Mouse (Mus musculus) heart, embryonic 12.5 days (tissue): ENCODE measurements around the gene Tlr13. TPM values are rescaled to one million over a fixed set of nuclear protein-coding genes. Genes with fewer than 3 reads are reported as not detected.
A peak's percentile ranks its signal among the peaks of the same experiment; 100 is the strongest.
"Not testable (repeated sequence)": the region's sequence is repeated elsewhere in the genome, so short reads cannot be mapped to it uniquely, and the experiment has no call there.

Experiments used
- ATAC-seq: fragments of 200-750 bp; cut with Nextera tagmentation; 2 replicates; pipeline ENCODE4 v1.8.0; 2017; ENCODE audit warnings: moderate TSS enrichment, moderate library complexity; ENCODE audit not compliant: insufficient number of reproducible peaks, low FRiP score
- H3K27ac ChIP-seq: fragments of 300-500 bp; sonication (generic); 2 replicates; pipeline ENCODE4 v1.5.1; 2016; ENCODE audit warnings: mild to moderate bottlenecking, moderate library complexity; ENCODE audit not compliant: poor library complexity, severe bottlenecking
- H3K27me3 ChIP-seq: fragments of 300-500 bp; sonication (generic); replicated peaks from 2 replicates; pipeline ENCODE4 v1.6.1; 2016; ENCODE audit warnings: mild to moderate bottlenecking, moderate library complexity
- H3K36me3 ChIP-seq: fragments of 300-500 bp; sonication (generic); 2 replicates; pipeline ENCODE4 v1.6.1; 2016; ENCODE audit warnings: mild to moderate bottlenecking, moderate library complexity
- H3K4me1 ChIP-seq: fragments of 300-500 bp; sonication (generic); replicated peaks from 2 replicates; pipeline ENCODE4 v1.6.1; 2016; ENCODE audit warnings: mild to moderate bottlenecking
- H3K4me2 ChIP-seq: fragments of 300-500 bp; sonication (generic); 2 replicates; pipeline ENCODE4 v1.6.1; 2016; ENCODE audit warnings: mild to moderate bottlenecking, moderate library complexity
- H3K4me3 ChIP-seq: fragments of 300-500 bp; sonication (generic); 2 replicates; pipeline ENCODE4 v1.5.1; 2016; ENCODE audit warnings: mild to moderate bottlenecking
- H3K9ac ChIP-seq: fragments of 300-500 bp; sonication (generic); 2 replicates; pipeline ENCODE4 v1.6.1; 2016; ENCODE audit warnings: mild to moderate bottlenecking, moderate library complexity
- H3K9me3 ChIP-seq: fragments of 300-500 bp; sonication (generic); replicated peaks from 2 replicates; pipeline ENCODE4 v1.6.1; 2016; ENCODE audit warnings: mild to moderate bottlenecking, moderate library complexity
- whole genome bisulfite sequencing: fragments of 180-500 bp; shearing (Covaris S2); methylation state at CpG from one replicate; pipeline ENCODE4 v1.1.7; 2016; 5-methylcytosine and 5-hydroxymethylcytosine counted together
- polyA plus RNA-seq: library from polyadenylated mRNA; unstranded; fragments of >200 nt; fragmentation: Nextera tagmentation; extraction: Ambion mirVana; gene quantifications from 2 replicates; pipeline ENCODE4 v1.2.1, GENCODE M21; 2016

Tlr13 gene
- polyA plus RNA-seq, 1 experiment from 2014 or later, result 0.49 TPM

DNA sequence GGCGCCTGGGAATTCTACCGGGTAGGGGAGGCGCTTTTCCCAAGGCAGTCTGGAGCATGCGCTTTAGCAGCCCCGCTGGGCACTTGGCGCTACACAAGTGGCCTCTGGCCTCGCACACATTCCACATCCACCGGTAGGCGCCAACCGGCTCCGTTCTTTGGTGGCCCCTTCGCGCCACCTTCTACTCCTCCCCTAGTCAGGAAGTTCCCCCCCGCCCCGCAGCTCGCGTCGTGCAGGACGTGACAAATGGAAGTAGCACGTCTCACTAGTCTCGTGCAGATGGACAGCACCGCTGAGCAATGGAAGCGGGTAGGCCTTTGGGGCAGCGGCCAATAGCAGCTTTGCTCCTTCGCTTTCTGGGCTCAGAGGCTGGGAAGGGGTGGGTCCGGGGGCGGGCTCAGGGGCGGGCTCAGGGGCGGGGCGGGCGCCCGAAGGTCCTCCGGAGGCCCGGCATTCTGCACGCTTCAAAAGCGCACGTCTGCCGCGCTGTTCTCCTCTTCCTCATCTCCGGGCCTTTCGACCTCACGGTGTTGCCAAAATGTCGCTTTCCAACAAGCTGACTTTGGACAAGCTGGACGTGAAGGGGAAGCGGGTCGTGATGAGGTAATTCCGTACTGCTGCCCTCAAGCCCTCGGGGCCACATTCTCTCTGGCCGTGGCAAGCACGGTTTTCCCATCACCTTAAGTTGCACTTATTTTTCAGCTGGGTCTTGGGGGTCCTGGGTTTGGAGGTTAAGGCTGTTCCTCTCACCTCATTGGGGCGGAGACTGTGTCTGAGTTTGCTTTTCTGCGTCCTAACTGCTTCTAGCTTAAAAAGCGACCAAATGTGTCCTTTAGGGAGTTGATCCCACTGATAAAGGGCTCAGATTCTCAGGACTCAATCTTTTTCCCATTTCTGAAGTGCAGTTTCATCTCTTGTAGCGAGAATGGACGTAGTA is 44.0 kb downstream of the Tlr13 start, which contains the start of gene Pgk1:
Gene Pgk1, plus strand, starts transcription at position 388 of the 937 bp plus-strand sequence.
- H3K9me3 ChIP-seq, result no peaks in the 10 kb centered on the region
- H3K36me3 ChIP-seq, result peaks cover 4% of the 10 kb centered on the region; the same call in 1 of the 2 replicates
- H3K4me2 ChIP-seq, result peak within 1 kb of the TSS; percentile 73
- peak; percentile 95 for ATAC-seq
- 8% methylated on average over 53 of the region's 55 CpGs for WGBS
- peak within 1 kb of the TSS; percentile 90 for H3K27ac ChIP-seq
- 0 out of 2 replicates have a peak, but pooled peaks cover 13% of the 10 kb centered on the region for H3K4me1 ChIP-seq
- peak within 1 kb of the TSS; percentile 89 for H3K9ac ChIP-seq
- peak within 1 kb of the TSS; percentile 69 for H3K4me3 ChIP-seq
- H3K27me3 ChIP-seq, result no peaks in the 10 kb centered on the region

DNA sequence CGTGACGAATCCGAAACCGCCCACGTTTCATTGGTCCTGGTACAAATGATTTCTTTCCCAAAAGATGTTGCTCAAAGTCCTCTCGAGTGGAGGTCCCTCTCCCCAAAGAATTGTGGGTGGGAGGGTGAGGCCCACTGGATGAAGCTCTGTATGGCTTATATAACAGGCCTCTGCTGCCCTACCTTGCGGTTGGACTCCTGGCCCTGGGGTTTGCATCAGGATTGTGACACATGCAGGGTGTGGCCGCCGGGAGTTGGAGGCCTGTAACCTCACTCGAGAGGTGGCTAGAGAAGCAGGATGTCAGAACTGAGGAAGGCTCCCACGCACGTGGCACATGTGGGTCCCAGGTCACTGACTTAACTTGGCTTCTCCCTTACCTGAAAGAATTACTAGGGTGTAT is 44.7 kb downstream of the Tlr13 start:
- ATAC-seq, result no peak
- 29% methylated on average over 12 of the region's 12 CpGs for WGBS

DNA sequence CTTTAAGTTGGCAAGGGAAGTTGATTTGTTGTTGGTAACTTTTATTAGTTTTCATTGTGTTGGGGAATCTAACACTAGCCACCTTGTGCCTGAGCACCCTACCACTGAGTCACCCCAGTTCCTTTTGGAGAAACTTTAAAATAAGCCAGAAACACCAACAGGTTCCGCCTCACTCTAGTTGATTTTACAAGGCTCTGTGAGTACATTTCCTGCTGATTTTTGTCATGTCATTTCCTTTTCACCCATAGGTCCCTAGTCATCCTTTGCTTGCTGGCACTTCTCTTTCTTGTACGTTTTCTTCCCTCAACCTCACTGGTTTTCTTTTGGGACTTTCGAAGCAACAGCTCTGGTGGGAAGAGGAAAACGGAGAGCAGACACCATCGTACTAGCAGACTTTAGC is 46.4 kb downstream of the Tlr13 start:
- Histone ChIP-seq H3K4me3 (peak overlapping the region; percentile 69), H3K4me2 (peak overlapping the region; percentile 73), H3K27me3 (no peaks in the 10 kb centered on the region), H3K27ac (no peak overlapping the region), H3K9me3 (no peaks in the 10 kb centered on the region), H3K36me3 (peaks cover 18% of the 10 kb centered on the region), H3K9ac (peak overlapping the region; percentile 89), H3K4me1 (0 out of 2 replicates have a peak, but pooled peaks cover 11% of the 10 kb centered on the region)
- no peak for ATAC-seq
- 45% methylated on average over 5 of the region's 5 CpGs for WGBS

More for the DNA sequence above, 44.7 kb downstream of the Tlr13 start:
- Histone ChIP-seq H3K36me3 (peaks cover 4% of the 10 kb centered on the region), H3K4me2 (peak overlapping the region; percentile 73), H3K9ac (peak overlapping the region; percentile 89), H3K9me3 (no peaks in the 10 kb centered on the region), H3K4me3 (peak overlapping the region; percentile 69), H3K4me1 (0 out of 2 replicates have a peak, but pooled peaks cover 13% of the 10 kb centered on the region), H3K27me3 (no peaks in the 10 kb centered on the region), H3K27ac (peak overlapping the region; percentile 89)

DNA sequence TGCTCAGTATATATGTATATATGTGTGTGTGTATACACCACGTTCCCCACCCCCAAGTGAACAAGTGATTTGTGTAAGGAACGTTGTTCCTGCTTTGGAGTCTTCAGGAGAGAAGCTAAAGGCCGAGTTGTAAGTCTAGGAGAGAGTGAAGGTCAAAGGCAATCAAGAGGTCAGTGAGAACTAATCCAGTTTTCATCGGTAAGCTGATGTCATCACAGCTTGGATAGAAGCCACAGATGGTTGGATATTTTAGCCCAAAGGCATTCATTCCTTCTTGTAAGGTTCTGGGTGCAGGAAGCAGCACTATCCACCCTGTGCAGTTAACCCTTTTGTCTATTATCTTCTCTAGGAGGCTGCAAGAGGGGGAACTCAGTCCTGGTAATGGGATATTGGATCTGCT is 47.1 kb downstream of the Tlr13 start:
- H3K4me2 ChIP-seq, result peak overlapping the region; percentile 73
- no peak for ATAC-seq

DNA sequence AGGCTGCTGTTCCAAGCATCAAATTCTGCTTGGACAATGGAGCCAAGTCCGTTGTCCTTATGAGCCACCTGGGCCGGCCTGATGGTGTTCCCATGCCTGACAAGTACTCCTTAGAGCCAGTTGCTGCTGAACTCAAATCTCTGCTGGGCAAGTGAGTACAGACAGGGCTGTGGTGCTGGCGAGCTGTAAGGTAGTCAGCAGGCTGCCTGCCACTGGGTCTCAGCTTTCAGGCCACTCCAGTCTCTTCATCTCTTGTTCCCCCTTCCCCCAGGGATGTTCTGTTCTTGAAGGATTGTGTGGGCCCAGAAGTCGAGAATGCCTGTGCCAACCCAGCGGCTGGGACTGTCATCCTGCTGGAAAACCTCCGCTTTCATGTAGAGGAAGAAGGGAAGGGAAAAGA is 51.4 kb downstream of the Tlr13 start:
- H3K27me3 ChIP-seq, result not testable (repeated sequence)
- peaks cover 56% of the 10 kb centered on the region for H3K36me3 ChIP-seq

More for the DNA sequence above, 47.1 kb downstream of the Tlr13 start:
- 34% methylated on average over 4 of the region's 4 CpGs for WGBS
- no peak overlapping the region for H3K27ac ChIP-seq
- H3K36me3 ChIP-seq, result peaks cover 21% of the 10 kb centered on the region
- peak overlapping the region; percentile 89; the same call in 1 of the 2 replicates for H3K9ac ChIP-seq
- 0 out of 2 replicates have a peak, but pooled peaks cover 10% of the 10 kb centered on the region for H3K4me1 ChIP-seq
- H3K27me3 ChIP-seq, result no peaks in the 10 kb centered on the region
- H3K4me3 ChIP-seq, result peak overlapping the region; percentile 69
- no peaks in the 10 kb centered on the region for H3K9me3 ChIP-seq

DNA sequence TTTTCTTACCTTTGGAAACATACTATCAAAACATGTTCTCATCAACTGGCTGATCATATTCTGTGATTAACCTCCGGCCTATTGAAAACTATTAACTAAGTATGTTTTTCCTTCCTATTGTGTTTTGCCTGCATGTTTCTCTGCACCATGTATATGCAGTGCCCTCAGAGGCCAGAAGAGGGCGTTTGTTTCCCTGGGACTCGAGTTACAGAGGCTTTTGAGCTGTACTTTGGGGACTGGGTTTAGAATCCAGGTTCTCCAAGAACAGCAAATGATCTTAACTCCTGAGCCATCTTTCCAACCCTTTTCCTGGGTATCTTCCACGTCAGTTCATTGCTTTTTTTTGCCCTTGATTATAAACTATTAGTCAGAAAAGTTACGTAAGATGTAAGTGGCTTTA is 54.3 kb downstream of the Tlr13 start:
- Histone ChIP-seq H3K4me3 (no peak overlapping the region), H3K27me3 (no peaks in the 10 kb centered on the region), H3K4me2 (no peak overlapping the region), H3K4me1 (no peaks in the 10 kb centered on the region), H3K27ac (no peak overlapping the region), H3K9me3 (no peaks in the 10 kb centered on the region), H3K36me3 (peaks cover 75% of the 10 kb centered on the region), H3K9ac (no peak overlapping the region)
- WGBS, result 58% methylated on average over 5 of the region's 5 CpGs
- no peak for ATAC-seq

More for the DNA sequence above, 51.4 kb downstream of the Tlr13 start:
- H3K4me2 ChIP-seq, H3K9ac ChIP-seq, H3K4me1 ChIP-seq, H3K27ac ChIP-seq, H3K9me3 ChIP-seq, ATAC-seq, H3K4me3 ChIP-seq: not testable (repeated sequence)
- 87% methylated on average over 6 of the region's 6 CpGs for whole genome bisulfite sequencing

DNA sequence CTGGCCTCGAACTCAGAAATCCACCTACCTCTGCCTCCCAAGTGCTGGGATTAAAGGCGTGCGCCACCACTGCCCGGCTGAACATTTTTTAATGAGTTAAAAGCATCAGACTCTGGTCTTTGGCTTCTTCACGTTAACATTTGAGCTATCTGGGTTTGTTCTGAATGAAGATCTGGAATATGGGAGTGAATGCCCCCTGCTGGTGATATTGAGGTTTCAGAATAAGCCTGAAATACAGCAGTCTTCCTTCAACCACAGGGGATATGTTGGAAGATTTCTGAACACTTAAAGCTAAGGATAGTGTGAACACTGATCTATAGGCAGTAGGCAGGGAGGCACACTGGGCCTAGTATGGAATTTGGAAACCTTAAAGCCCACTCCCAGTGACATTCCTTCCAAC is 55.9 kb downstream of the Tlr13 start:
- H3K27me3 ChIP-seq, result no peaks in the 10 kb centered on the region
- H3K9ac ChIP-seq, result no peak overlapping the region
- no peak for ATAC-seq
- no peak overlapping the region for H3K4me2 ChIP-seq
- no peaks in the 10 kb centered on the region for H3K4me1 ChIP-seq
- peaks cover 76% of the 10 kb centered on the region for H3K36me3 ChIP-seq
- H3K27ac ChIP-seq, result no peak overlapping the region
- 83% methylated on average over 5 of the region's 5 CpGs for WGBS
- no peak overlapping the region for H3K4me3 ChIP-seq
- H3K9me3 ChIP-seq, result no peaks in the 10 kb centered on the region

DNA sequence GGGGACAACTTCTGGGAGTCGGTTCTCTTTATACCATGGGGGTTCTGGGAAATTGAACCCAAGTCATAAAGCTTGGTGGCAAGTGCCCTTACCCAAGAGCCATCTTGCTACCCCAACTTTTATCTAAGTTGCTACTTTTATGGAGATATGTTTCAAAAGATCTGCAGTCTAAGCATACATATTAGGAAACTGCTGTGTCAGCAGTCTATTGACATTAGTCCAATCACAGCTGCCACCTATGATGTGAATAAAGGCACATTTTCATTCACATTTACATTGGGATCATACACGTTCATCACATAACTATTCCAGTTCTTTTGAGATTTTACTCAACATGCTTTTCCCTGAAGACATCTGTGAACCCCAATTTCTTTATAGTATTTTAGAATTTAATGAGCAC is 66.1 kb downstream of the Tlr13 start:
- WGBS, result 85% methylated on average over 2 of the region's 2 CpGs
- H3K9ac ChIP-seq, result no peak overlapping the region
- no peak overlapping the region for H3K4me3 ChIP-seq
- H3K4me2 ChIP-seq, result no peak overlapping the region
- H3K4me1 ChIP-seq, result 0 out of 2 replicates have a peak, but pooled peaks cover 3% of the 10 kb centered on the region
- H3K27me3 ChIP-seq, result no peaks in the 10 kb centered on the region
- H3K9me3 ChIP-seq, result no peaks in the 10 kb centered on the region
- no peak overlapping the region for H3K27ac ChIP-seq
- no peaks in the 10 kb centered on the region for H3K36me3 ChIP-seq
- ATAC-seq, result no peak

Other genes with a start within 250 kb of the Tlr13 start
- 136 and 147 TPM in 2 replicates for gene Atrx, start 213.8 kb upstream of the Tlr13 start, polyA plus RNA-seq
- gene Magt1, start 131.3 kb upstream of the Tlr13 start, polyA plus RNA-seq, result 52.3 and 54.1 TPM in 2 replicates
- 775 and 814 TPM in 2 replicates for gene Cox7b, start 127.5 kb upstream of the Tlr13 start, polyA plus RNA-seq
- gene Atp7a, start 115.9 kb upstream of the Tlr13 start, polyA plus RNA-seq, result 20.0 and 20.3 TPM in 2 replicates
- gene Pgk1, start 43.9 kb downstream of the Tlr13 start, polyA plus RNA-seq, result 680 and 691 TPM in 2 replicates
- 21.2 and 21.6 TPM in 2 replicates for gene Taf9b, start 78.0 kb downstream of the Tlr13 start, polyA plus RNA-seq
- gene Fnd3c2, start 112.2 kb downstream of the Tlr13 start, polyA plus RNA-seq, result not detected in 2 replicates